Mouse (Mus musculus) heart, adult 2 months (tissue): ENCODE data around the gene Fam72a.

Experiments
- CTCF ChIP-seq: fragments of 200-600 bp; IDR thresholded peaks from 2 replicates; pipeline ENCODE4 v1.8.1; 2022; ENCODE audit warnings: antibody characterized with exemption, mild to moderate bottlenecking, moderate library complexity
- EP300 ChIP-seq: fragments of 200-500 bp; IDR thresholded peaks from 2 replicates; pipeline ENCODE4 v1.6.1; 2011; ENCODE audit warnings: low read depth, low read length, control low read depth; ENCODE audit not compliant: insufficient read depth
- POLR2A ChIP-seq: fragments of 200-500 bp; IDR thresholded peaks from 2 replicates; pipeline ENCODE4 v1.6.1; 2011; ENCODE audit warnings: mild to moderate bottlenecking, low read depth, low read length, control low read depth; ENCODE audit not compliant: insufficient read depth

DNA sequence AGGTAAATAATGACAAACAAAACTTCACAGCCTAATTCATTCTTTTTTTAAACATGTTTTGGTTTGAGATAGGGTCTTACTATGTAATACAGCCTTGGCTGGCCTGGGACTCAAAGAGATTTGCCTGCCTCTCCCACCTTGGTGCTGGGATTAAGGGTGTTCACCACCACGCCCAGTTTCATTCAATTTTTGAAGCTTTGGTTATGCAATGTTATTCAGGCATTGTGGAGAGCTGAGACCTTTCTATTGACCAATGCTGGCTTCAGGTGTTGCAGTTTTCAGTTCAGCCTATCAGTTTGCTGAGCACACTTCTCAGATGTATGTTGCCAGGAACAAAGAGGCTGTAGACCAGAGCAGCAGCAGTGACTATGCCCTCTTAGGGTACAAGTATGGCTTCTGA lies 29.5 kb upstream of the Fam72a start:
- TF ChIP-seq CTCF (no peak), POLR2A (no peak), EP300 (no peak)
